Mouse (Mus musculus): Measurements from ENCODE around the gene Gm49368. TPM values are rescaled to one million over a fixed set of nuclear protein-coding genes. Genes with fewer than 3 reads are reported as not detected.

Gene Gm49368
- total and polyA plus RNA-seq, 2 experiments from 2014 or later = not detected

GRCm38 (mm10) chr7:128105246-128105645 lies 42.8 kb downstream of the Gm49368 start:
- Histone ChIP-seq H3K36me3 (replicated peaks; ENCODE audit: control insufficient read depth, insufficient read depth, low read length) (no peaks in the 10 kb centered on the region), H3K4me1 (ENCODE audit: control insufficient read depth, insufficient read depth) (no peaks in the 10 kb centered on the region), H3K27me3 (ENCODE audit: control insufficient read depth, insufficient read depth, low read length) (no peaks in the 10 kb centered on the region), H3K9me3 (replicated peaks; ENCODE audit: control insufficient read depth, low read length) (no peaks in the 10 kb centered on the region), H3K27ac (ENCODE audit: low read depth) (no peak overlapping the region), H3K4me2 (ENCODE audit: low read depth, low read length) (no peak overlapping the region), H3K4me3 (ENCODE audit: low read depth, low read length) (no peak overlapping the region), H3K9ac (replicated peaks; ENCODE audit: low read depth, low read length) (no peak overlapping the region)
- 0 out of 2 replicates have a peak, but pooled peaks have one; percentile 44 for ATAC-seq (ENCODE audit: insufficient read depth, low read depth)
- TF ChIP-seq CTCF (IDR thresholded peaks at IDR 0.05; ENCODE audit: low read depth) (peak; percentile 44), EP300 (IDR thresholded peaks at IDR 0.05; ENCODE audit: low read depth) (no peak)
- whole genome bisulfite sequencing = 34% methylated on average over 4 of the region's 4 CpGs
- DNase-seq (ENCODE audit: low spot score) = no peak

DNA sequence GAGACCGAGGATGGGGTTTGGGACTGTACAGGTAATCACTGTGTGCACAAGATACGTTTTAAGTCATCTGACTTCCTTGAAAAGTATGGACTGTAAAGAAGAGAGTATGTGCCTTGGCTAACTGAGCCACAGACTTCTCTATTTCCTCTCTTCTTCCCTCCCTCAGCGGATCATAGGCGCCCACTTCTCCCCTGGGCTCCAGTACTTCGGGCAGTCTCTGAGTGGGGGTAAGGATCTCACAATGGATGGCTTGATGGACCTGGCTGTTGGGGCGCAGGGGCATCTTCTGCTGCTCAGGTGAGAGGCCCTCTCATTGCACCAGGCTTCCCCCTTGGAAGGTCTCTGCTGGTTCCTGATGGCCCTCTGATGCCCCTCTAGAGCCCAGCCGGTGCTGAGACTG lies 45.0 kb downstream of the Gm49368 start:
- TF ChIP-seq EP300 (IDR thresholded peaks at IDR 0.05; ENCODE audit: low read depth) (no peak), CTCF (IDR thresholded peaks at IDR 0.05; ENCODE audit: low read depth) (no peak)
- WGBS = 85% methylated on average over 7 of the region's 7 CpGs
- no peak overlapping the region for H3K4me2 ChIP-seq (ENCODE audit: low read depth, low read length)
- no peaks in the 10 kb centered on the region for H3K36me3 ChIP-seq (replicated peaks; ENCODE audit: control insufficient read depth, insufficient read depth, low read length)
- no peaks in the 10 kb centered on the region for H3K4me1 ChIP-seq (ENCODE audit: control insufficient read depth, insufficient read depth)
- H3K27me3 ChIP-seq (ENCODE audit: control insufficient read depth, insufficient read depth, low read length) = no peaks in the 10 kb centered on the region
- H3K9ac ChIP-seq (replicated peaks; ENCODE audit: low read depth, low read length) = no peak overlapping the region
- H3K27ac ChIP-seq (ENCODE audit: low read depth) = no peak overlapping the region
- ATAC-seq (ENCODE audit: insufficient read depth, low read depth) (no peak), DNase-seq (ENCODE audit: low spot score) (no peak)
- H3K9me3 ChIP-seq (replicated peaks; ENCODE audit: control insufficient read depth, low read length) = no peaks in the 10 kb centered on the region
- H3K4me3 ChIP-seq (ENCODE audit: low read depth, low read length) = no peak overlapping the region

DNA sequence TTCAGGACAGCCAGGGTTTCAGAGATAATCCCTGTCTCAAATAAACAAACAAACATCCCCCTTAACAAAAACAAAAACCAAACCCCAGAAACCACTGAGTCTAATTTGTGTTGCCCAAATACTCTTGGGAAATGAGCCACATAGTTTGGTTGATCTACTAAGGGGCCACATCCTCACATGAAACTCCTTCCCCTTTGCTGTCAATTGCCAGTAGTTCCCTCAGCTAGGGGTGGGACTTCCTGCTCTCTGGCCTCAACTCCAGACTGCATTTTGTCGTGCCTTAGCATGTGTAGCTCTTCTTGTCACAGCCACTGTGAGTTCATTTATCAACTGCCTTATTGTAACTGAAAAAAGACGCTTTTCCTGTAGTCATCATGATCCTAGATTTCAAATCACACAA lies 47.8 kb downstream of the Gm49368 start:
- no peak overlapping the region for H3K27ac ChIP-seq (ENCODE audit: low read depth)
- H3K27me3 ChIP-seq (ENCODE audit: control insufficient read depth, insufficient read depth, low read length) = 0 out of 2 replicates have a peak, but pooled peaks cover 3% of the 10 kb centered on the region
- no peaks in the 10 kb centered on the region for H3K36me3 ChIP-seq (replicated peaks; ENCODE audit: control insufficient read depth, insufficient read depth, low read length)
- H3K4me2 ChIP-seq (ENCODE audit: low read depth, low read length) = no peak overlapping the region
- no peaks in the 10 kb centered on the region for H3K9me3 ChIP-seq (replicated peaks; ENCODE audit: control insufficient read depth, low read length)
- DNase-seq (ENCODE audit: low spot score) (no peak), ATAC-seq (ENCODE audit: insufficient read depth, low read depth) (no peak)
- no peak for TF ChIP-seq CTCF (IDR thresholded peaks at IDR 0.05; ENCODE audit: low read depth)
- no peak for TF ChIP-seq EP300 (IDR thresholded peaks at IDR 0.05; ENCODE audit: low read depth)
- no peaks in the 10 kb centered on the region for H3K4me1 ChIP-seq (ENCODE audit: control insufficient read depth, insufficient read depth)
- H3K9ac ChIP-seq (replicated peaks; ENCODE audit: low read depth, low read length) = no peak overlapping the region
- 55% methylated on average over 2 of the region's 2 CpGs for WGBS
- H3K4me3 ChIP-seq (ENCODE audit: low read depth, low read length) = no peak overlapping the region

- no peak overlapping the region for H3K27ac ChIP-seq (ENCODE audit: low read depth)
- ATAC-seq (ENCODE audit: insufficient read depth, low read depth) (no peak), DNase-seq (ENCODE audit: low spot score) (no peak)
- H3K36me3 ChIP-seq (replicated peaks; ENCODE audit: control insufficient read depth, insufficient read depth, low read length) = no peaks in the 10 kb centered on the region
- 0 out of 2 replicates have a peak, but pooled peaks cover 3% of the 10 kb centered on the region for H3K27me3 ChIP-seq (ENCODE audit: control insufficient read depth, insufficient read depth, low read length)
- TF ChIP-seq CTCF (IDR thresholded peaks at IDR 0.05; ENCODE audit: low read depth) = no peak
- TF ChIP-seq EP300 (IDR thresholded peaks at IDR 0.05; ENCODE audit: low read depth) = no peak
- 83% methylated on average over 11 of the region's 11 CpGs for WGBS
- H3K9me3 ChIP-seq (replicated peaks; ENCODE audit: control insufficient read depth, low read length) = no peaks in the 10 kb centered on the region
- H3K4me1 ChIP-seq (ENCODE audit: control insufficient read depth, insufficient read depth) = no peaks in the 10 kb centered on the region
- H3K4me3 ChIP-seq (ENCODE audit: low read depth, low read length) = no peak overlapping the region
- no peak overlapping the region for H3K4me2 ChIP-seq (ENCODE audit: low read depth, low read length)
- no peak overlapping the region for H3K9ac ChIP-seq (replicated peaks; ENCODE audit: low read depth, low read length)
Observed at GRCm38 (mm10) chr7:128112131-128112530, 49.6 kb downstream of the Gm49368 start.

GRCm38 (mm10) chr7:128114371-128115105 lies 52.1 kb downstream of the Gm49368 start:
- no peaks in the 10 kb centered on the region for H3K36me3 ChIP-seq (replicated peaks; ENCODE audit: control insufficient read depth, insufficient read depth, low read length)
- no peak overlapping the region for H3K27ac ChIP-seq (ENCODE audit: low read depth)
- no peak overlapping the region for H3K4me2 ChIP-seq (ENCODE audit: low read depth, low read length)
- no peak overlapping the region for H3K9ac ChIP-seq (replicated peaks; ENCODE audit: low read depth, low read length)
- ATAC-seq (ENCODE audit: insufficient read depth, low read depth) = no peak
- DNase-seq (ENCODE audit: low spot score) = no peak
- TF ChIP-seq EP300 (IDR thresholded peaks at IDR 0.05; ENCODE audit: low read depth) = no peak
- no peak for TF ChIP-seq CTCF (IDR thresholded peaks at IDR 0.05; ENCODE audit: low read depth)
- no peak overlapping the region for H3K4me3 ChIP-seq (ENCODE audit: low read depth, low read length)
- no peaks in the 10 kb centered on the region for H3K9me3 ChIP-seq (replicated peaks; ENCODE audit: control insufficient read depth, low read length)
- no peaks in the 10 kb centered on the region for H3K4me1 ChIP-seq (ENCODE audit: control insufficient read depth, insufficient read depth)
- WGBS = 91% methylated on average over 11 of the region's 11 CpGs
- 0 out of 2 replicates have a peak, but pooled peaks cover 3% of the 10 kb centered on the region for H3K27me3 ChIP-seq (ENCODE audit: control insufficient read depth, insufficient read depth, low read length)

All from heart, postnatal 0 days (tissue).